ENCODE assay signal across 9 mouse cellular contexts in genomic region chr10:58652045-58652417, GRCm38 (mm10). TPM values are rescaled to one million over a fixed set of nuclear protein-coding genes. Genes with fewer than 3 reads are reported as not detected.
DNase-seq lines count a peak whose midpoint lies in the region; ATAC-seq and TF ChIP-seq lines count a peak whose summit lies in the region.
"Had no signal": no experiment of that assay in that cellular context is flagged by ENCODE, and none has a peak within 500 bp of the region (broad histone marks: within the 10 kb centered on the region; RNA-seq: fewer than 3 reads in every experiment).

No protein-coding gene starts in this region.

- no peak overlapping the region for H3K9ac ChIP-seq in kidney, postnatal 0 days (ENCODE audit: low read depth, low read length)
- H3K9ac ChIP-seq in embryonic facial prominence, embryonic 15.5 days = no peak overlapping the region
- H3K9ac ChIP-seq in hindbrain, embryonic 15.5 days = no peak overlapping the region
- H3K9ac ChIP-seq in neural tube, embryonic 14.5 days (replicated peaks; ENCODE audit: low read depth, low read length) = no peak overlapping the region

- H3K4me2 ChIP-seq in kidney, postnatal 0 days (ENCODE audit: low read length) = peak overlapping the region; percentile 46; the same call in 1 of the 2 replicates
- H3K4me2 ChIP-seq in embryonic facial prominence, embryonic 15.5 days (replicated peaks) = peak overlapping the region; percentile 25; the same call in 1 of the 2 replicates
- peak overlapping the region; percentile 39 for H3K4me2 ChIP-seq in hindbrain, embryonic 15.5 days
- peak overlapping the region; percentile 6; the same call in 1 of the 2 replicates for H3K4me2 ChIP-seq in neural tube, embryonic 14.5 days (ENCODE audit: low read depth, low read length)

- DNase-seq in kidney, postnatal 0 days (ENCODE audit: low spot score) = peak; percentile 39
- no peak for DNase-seq in kidney, adult 9 months
- DNase-seq in layer of hippocampus, adult 9-10 months (ENCODE audit: low spot score) = no peak
- no peak for DNase-seq in urinary bladder, postnatal 25 days (ENCODE audit: low spot score)
- DNase-seq in thymus, adult 2 months = no peak
- DNase-seq: layer of hippocampus, postnatal 36 days had no signal

- ATAC-seq in kidney, postnatal 0 days (replicated peaks; ENCODE audit: low FRiP score, low read depth) = no peak
- ATAC-seq in embryonic facial prominence, embryonic 15.5 days (ENCODE audit: insufficient number of reproducible peaks, low FRiP score, low TSS enrichment, low read depth) = no peak; the same call in 1 of the 2 replicates
- peak; percentile 35; the same call in 1 of the 2 replicates for ATAC-seq in hindbrain, embryonic 15.5 days (ENCODE audit: low FRiP score, low read depth)
- ATAC-seq in neural tube, embryonic 14.5 days (ENCODE audit: low read depth) = no peak

- TF ChIP-seq CTCF in kidney, postnatal 0 days (IDR thresholded peaks at IDR 0.05; ENCODE audit: low read depth) = no peak
- no peak for TF ChIP-seq CTCF in thymus, adult 2 months (IDR thresholded peaks at IDR 0.05; ENCODE audit: borderline replicate concordance, control insufficient read depth, extremely low read depth, insufficient read depth, low read length, poor library complexity)

- no peak overlapping the region for H3K4me3 ChIP-seq in kidney, postnatal 0 days (replicated peaks; ENCODE audit: low read depth, low read length)
- no peak overlapping the region for H3K4me3 ChIP-seq in embryonic facial prominence, embryonic 15.5 days (replicated peaks)
- H3K4me3 ChIP-seq in hindbrain, embryonic 15.5 days = no peak overlapping the region
- H3K4me3 ChIP-seq in neural tube, embryonic 14.5 days (ENCODE audit: low read depth, low read length) = no peak overlapping the region
- H3K4me3 ChIP-seq in thymus, adult 2 months (ENCODE audit: control insufficient read depth, insufficient read depth, low read length) = no peak overlapping the region

- H3K9me3 ChIP-seq in kidney, postnatal 0 days (replicated peaks; ENCODE audit: low read length) = no peaks in the 10 kb centered on the region
- no peaks in the 10 kb centered on the region for H3K9me3 ChIP-seq in embryonic facial prominence, embryonic 15.5 days (replicated peaks)
- H3K9me3 ChIP-seq in hindbrain, embryonic 15.5 days = no peaks in the 10 kb centered on the region
- no peaks in the 10 kb centered on the region for H3K9me3 ChIP-seq in neural tube, embryonic 14.5 days (ENCODE audit: control insufficient read depth, low read length)

- no peak overlapping the region for H3K27ac ChIP-seq in kidney, postnatal 0 days
- H3K27ac ChIP-seq in embryonic facial prominence, embryonic 15.5 days (replicated peaks) = peak overlapping the region; percentile 60; the same call in 1 of the 2 replicates
- no peak overlapping the region for H3K27ac ChIP-seq in hindbrain, embryonic 15.5 days (replicated peaks)
- H3K27ac ChIP-seq in neural tube, embryonic 14.5 days (ENCODE audit: low read depth, low read length) = no peak overlapping the region
- no peak overlapping the region for H3K27ac ChIP-seq in thymus, adult 2 months (ENCODE audit: control insufficient read depth, insufficient read depth, low read length)

- H3K36me3 ChIP-seq in kidney, postnatal 0 days (ENCODE audit: insufficient read depth, low read length) = no peaks in the 10 kb centered on the region
- no peaks in the 10 kb centered on the region for H3K36me3 ChIP-seq in embryonic facial prominence, embryonic 15.5 days
- no peaks in the 10 kb centered on the region for H3K36me3 ChIP-seq in hindbrain, embryonic 15.5 days
- H3K36me3 ChIP-seq in neural tube, embryonic 14.5 days (ENCODE audit: control insufficient read depth, insufficient read depth, low read length) = no peaks in the 10 kb centered on the region
- H3K36me3 ChIP-seq in thymus, adult 2 months (ENCODE audit: control insufficient read depth, insufficient read depth, low read length) = no peaks in the 10 kb centered on the region

- no peaks in the 10 kb centered on the region for H3K27me3 ChIP-seq in kidney, postnatal 0 days (ENCODE audit: insufficient read depth, low read length)
- H3K27me3 ChIP-seq in embryonic facial prominence, embryonic 15.5 days = no peaks in the 10 kb centered on the region
- H3K27me3 ChIP-seq in hindbrain, embryonic 15.5 days = no peaks in the 10 kb centered on the region
- no peaks in the 10 kb centered on the region for H3K27me3 ChIP-seq in neural tube, embryonic 14.5 days (ENCODE audit: control insufficient read depth, insufficient read depth, low read length)
- no peaks in the 10 kb centered on the region for H3K27me3 ChIP-seq in thymus, adult 2 months (ENCODE audit: control insufficient read depth, insufficient read depth, low read length)

- H3K4me1 ChIP-seq in kidney, postnatal 0 days (replicated peaks; ENCODE audit: insufficient read depth, low read length) = peaks cover 15% of the 10 kb centered on the region; the same call in 1 of the 2 replicates
- H3K4me1 ChIP-seq in embryonic facial prominence, embryonic 15.5 days = peaks cover 21% of the 10 kb centered on the region
- peaks cover 18% of the 10 kb centered on the region for H3K4me1 ChIP-seq in hindbrain, embryonic 15.5 days (replicated peaks)
- H3K4me1 ChIP-seq in neural tube, embryonic 14.5 days (ENCODE audit: control insufficient read depth, insufficient read depth, low read length) = peaks cover 16% of the 10 kb centered on the region
- peaks cover 9% of the 10 kb centered on the region for H3K4me1 ChIP-seq in thymus, adult 2 months (replicated peaks; ENCODE audit: control insufficient read depth, insufficient read depth, low read length)

- TF ChIP-seq POLR2A in thymus, adult 2 months (IDR thresholded peaks at IDR 0.05; ENCODE audit: control insufficient read depth, extremely low read depth, insufficient read depth, low read length, poor library complexity) = no peak

- WGBS in kidney, postnatal 0 days = 2% methylated on average over 9 of the region's 9 CpGs
- 3% methylated on average over 9 of the region's 9 CpGs for WGBS in embryonic facial prominence, embryonic 15.5 days
- WGBS in hindbrain, embryonic 15.5 days = 3% methylated on average over 9 of the region's 9 CpGs
- WGBS in neural tube, embryonic 14.5 days = 1% methylated on average over 9 of the region's 9 CpGs
- WGBS in thymus, adult 2 months = under 1% methylated on average over 9 of the region's 9 CpGs

RNA-seq across cellular contexts. Expression of gene Edar, which starts 23.4 kb away (rescaled TPM):
- 0.51 and 0.64 TPM in 2 replicates for polyA plus RNA-seq in kidney, postnatal 0 days (2015; fragmentation: Nextera tagmentation; extraction: Ambion mirVana)
- 2.8 and 3.0 TPM in 2 replicates for polyA plus RNA-seq in embryonic facial prominence, embryonic 15.5 days (2015; fragmentation: Nextera tagmentation; extraction: Ambion mirVana)
- polyA plus RNA-seq in hindbrain, embryonic 15.5 days (2015; fragmentation: Nextera tagmentation; extraction: Ambion mirVana) = 0.05 and 0.13 TPM in 2 replicates
- 0.07 and 0.26 TPM in 2 replicates for polyA plus RNA-seq in neural tube, embryonic 14.5 days (2014; fragmentation: Nextera tagmentation; extraction: Ambion mirVana)
- 1.2 and 2.2 TPM in 2 replicates for polyA plus RNA-seq in thymus, adult 2 months (2012; rRNA removed)
